Mouse (Mus musculus): ENCODE measurements around the gene Snrnp70.

GRCm38 (mm10) chr7:45403532-45404261 lies 8.2 kb upstream of the Snrnp70 start:
- TF ChIP-seq POLR2A (IDR thresholded peaks at IDR 0.05; ENCODE audit: extremely low read depth, insufficient read depth, low read length) (no peak), CTCF (IDR thresholded peaks at IDR 0.05; ENCODE audit: low read depth, low read length) (peak; percentile 39; the same call in 1 of the 2 replicates)
